Mouse (Mus musculus) cerebral cortex, adult 2 months (tissue): Measurements from ENCODE around the gene Htr3b.

Experiments used
- WGBS: fragments of 180-500 bp; shearing (Covaris S2); methylation state at CpG from one replicate; pipeline ENCODE4 v1.1.7; 2018; 5-methylcytosine and 5-hydroxymethylcytosine counted together

Gene Htr3b

DNA sequence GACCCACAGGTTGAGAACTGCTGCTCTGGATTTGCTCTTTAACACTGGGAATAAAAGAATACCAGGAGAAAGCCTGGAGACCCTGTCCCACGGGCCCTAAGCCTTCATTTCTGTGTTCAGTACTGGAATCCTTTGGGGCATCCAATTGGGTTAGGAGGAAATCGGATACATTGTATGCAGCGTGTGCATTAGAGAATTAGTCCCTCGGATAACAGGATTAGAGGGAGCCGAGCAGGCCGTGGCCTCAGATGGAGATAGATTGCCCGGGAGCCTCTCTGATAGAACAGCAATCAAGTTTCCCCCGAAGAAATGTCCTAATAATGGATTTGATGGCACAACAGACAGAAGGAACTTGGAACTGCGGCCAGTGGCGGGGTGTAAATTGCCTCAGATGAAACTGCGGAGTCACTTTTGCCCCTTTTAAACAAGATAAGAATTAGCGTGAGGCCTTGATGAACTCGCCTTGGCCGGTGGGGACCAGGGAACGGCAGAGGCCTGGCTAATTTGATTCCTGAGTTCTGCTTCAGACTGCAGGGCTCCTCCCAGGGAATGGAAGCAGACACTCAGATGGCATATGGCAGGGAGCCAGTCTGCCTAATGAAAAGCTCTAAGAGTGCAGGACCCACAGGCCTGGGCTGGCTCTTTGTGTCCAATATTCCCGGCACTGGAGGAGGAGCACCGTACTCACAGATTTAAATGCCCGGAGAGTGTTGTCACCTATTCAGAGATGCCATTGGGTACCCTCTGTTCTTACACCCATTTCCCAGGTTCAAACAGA is 48.6 kb downstream of the Htr3b start:
- WGBS: 76% methylated on average over 18 of the region's 18 CpGs

DNA sequence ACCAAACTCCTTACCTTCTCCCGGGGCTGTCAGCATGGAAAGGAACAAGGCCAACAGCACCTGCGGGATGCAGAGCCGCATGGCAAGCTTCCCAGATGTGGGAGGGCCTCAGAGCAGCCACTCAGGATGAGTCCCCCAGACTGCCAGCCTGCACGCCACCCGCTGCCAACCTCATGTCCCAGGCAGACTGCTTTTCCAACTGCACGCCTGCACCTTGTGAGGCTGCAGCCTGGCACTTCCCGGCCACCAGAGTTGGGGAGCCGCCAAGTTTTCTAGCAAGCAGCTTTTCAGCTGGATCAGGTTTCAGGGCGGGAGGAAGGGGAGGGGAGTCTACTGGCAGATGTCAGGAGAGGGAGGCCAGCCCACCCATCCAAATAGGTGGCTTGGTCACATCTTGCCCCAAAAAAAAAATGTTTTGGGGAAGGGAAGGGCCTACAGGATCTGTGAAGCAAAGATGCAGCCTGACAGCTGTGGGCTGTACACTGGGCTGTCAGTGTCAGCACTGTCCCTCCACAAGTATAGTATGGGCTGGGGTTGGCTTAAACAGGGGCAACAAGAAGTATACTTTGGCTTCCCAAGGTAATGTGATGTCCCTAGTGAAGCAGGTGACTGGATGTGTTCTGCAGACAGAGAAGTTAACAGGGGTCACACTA is 53.8 kb downstream of the Htr3b start, which contains the start of gene Htr3a:
Htr3a (minus strand) TSS at position 215 of the 653 bp plus-strand sequence.
- WGBS: 12% methylated on average over 9 of the region's 9 CpGs

DNA sequence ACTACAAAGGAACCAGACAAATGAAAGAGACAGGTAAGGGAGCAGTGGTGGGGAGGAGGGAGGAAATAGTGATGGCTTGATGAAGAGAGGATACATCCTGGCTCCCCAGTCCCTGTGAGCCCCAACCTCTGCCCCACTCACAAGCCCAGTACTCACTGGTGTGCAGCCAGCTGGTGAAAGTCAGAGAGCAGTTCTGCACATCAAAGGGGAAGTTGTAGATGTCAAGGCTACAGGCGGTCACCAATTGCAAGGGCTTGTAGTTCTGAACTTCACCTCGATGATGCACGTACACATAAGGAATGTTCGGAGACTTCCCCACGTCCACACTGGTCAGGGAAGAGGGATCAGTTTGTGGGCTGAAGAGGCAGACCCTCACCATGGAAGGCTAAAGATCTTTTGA is 60.4 kb downstream of the Htr3b start:
- 89% methylated on average over 5 of the region's 5 CpGs for WGBS

DNA sequence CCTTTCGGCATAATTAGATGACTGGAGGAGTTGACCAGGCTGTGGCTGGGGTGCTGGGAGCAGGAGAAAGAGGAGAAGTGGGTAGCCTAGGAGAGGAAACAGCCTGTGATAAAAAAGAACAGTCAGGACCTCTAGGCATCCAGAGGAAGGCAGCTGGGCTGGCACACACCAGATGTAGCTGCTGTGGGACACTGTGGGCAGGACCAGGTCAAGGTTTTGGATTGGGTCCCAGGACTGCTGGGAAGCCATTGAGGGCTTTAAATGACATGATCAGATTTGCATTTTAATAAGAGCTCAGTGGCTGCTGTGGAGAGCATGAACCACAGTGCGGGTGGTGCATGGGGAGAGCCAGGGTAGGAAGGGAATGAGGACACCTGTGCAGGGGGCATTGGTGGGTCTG is 61.0 kb downstream of the Htr3b start:
- 73% methylated on average over 2 of the region's 2 CpGs for WGBS

DNA sequence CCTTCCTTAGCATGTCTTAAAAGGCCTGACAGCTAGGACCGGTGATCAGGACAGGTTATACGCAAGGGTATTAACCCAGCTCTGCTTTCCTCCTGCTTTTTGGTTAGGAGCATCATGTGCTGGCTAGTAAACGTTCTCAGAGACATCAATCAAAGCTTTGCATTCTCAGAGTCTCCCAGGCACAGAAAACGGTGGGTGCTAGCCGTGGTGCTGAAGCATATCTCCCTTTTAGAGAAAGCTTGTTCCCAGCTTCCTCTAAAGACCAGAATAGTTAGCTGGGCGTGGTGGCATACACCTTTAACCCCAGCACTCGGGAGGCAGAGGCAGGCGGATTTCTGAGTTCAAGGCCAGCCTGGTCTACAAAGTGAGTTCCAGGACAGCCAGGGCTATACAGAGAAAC is 66.2 kb downstream of the Htr3b start:
- WGBS: 59% methylated on average over 8 of the region's 8 CpGs

DNA sequence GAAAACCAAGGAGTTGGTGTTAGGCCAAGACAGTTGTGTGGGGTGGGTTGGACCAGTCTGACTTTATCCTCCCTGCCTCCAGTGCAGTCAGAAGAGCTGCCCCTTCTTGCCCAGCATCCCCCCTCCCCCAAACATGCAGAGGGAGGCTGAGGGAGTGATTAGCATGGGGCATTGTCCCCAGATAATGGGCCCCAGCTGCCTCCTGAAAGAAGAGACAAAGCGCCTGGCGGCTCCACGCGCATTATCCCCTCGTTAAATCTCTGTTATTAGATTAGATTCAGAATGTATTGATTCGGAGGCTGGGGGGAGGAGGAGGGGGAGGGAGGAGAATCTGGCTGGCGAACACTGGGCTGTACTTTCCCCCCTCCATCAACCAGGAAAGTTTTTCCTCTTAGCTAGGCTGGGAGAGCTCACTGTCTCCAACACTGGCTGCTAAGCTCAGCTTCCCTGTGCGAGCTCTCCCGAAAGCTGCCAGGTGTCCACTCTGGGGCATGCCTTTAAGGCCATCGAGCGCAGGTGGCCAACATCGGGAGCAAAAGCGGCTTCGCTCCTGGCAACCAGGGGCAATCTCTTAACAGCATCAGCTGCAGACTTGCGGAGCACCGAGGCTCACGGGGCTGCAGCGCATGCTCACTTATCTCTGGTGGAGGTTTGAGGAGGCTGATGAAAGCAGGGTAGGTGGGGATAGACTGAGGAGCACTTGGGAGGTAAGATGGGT is 68.8 kb downstream of the Htr3b start:
- 40% methylated on average over 18 of the region's 18 CpGs for WGBS

DNA sequence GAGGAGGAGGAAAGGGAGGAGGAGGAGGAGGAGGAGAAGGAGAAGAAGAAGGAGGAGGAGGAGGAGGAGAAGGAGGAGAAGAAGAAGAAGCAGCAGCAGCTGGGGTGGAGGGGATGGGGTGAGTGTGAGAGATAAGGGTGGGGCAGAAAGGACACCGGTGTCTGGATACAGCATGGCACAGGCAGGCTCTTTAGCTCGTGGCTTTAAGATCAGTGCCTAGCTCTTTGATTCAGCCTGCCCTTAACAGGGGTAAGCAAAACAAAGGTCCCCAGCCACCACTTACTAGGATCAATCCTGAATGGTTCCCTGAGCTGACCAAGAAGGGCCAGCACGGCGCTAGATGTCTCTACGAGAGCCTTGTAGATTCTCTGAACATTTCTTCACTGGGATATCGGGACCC is 70.0 kb downstream of the Htr3b start:
- 71% methylated on average over 6 of the region's 6 CpGs for WGBS

DNA sequence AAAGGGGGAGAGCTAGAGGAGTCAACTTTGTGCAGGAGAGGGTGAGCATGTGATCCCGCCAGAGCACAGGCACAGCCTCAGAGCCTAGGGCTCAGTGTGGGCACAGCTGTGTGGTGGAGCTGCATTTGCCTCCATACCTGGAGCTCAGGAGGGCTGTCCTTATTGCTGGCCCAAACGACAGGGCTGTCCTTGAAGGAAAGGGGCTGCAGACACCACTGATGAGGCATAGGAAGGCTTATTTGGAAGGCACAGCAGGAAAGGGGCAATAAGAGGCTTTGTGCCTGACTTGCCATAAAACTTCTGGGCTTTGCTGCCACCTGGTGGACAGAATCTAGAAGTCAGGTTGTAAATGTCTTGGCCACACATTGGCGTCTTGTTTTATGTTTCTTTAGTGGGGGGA is 70.8 kb downstream of the Htr3b start:
- WGBS: 27% methylated on average over 3 of the region's 3 CpGs

DNA sequence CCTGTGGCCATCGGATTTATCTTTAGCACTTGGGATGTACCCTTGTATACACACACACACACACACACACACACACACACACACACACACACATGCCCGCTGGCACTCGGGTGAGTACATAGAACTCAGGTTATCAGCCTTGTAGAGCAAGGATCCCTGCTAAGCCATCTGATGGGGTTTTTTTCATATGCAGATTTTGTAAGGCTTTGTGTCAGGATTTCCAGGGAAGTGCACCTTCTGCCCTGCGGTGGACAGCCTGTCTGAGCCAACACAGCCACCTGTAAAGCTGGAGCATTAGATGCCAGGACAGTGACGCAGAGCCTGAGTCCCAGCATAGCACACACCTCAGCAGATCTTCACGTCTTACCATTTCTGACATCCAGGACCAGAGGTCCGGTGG is 75.7 kb downstream of the Htr3b start:
- WGBS: 83% methylated on average over 7 of the region's 7 CpGs
